Mouse (Mus musculus): ENCODE measurements around the gene Slc7a10. TPM values are rescaled to one million over a fixed set of nuclear protein-coding genes. Genes with fewer than 3 reads are reported as not detected.

Gene Slc7a10
- total RNA-seq (2015), result not detected in 2 replicates
- not detected in 2 replicates for total RNA-seq (2017)

DNA sequence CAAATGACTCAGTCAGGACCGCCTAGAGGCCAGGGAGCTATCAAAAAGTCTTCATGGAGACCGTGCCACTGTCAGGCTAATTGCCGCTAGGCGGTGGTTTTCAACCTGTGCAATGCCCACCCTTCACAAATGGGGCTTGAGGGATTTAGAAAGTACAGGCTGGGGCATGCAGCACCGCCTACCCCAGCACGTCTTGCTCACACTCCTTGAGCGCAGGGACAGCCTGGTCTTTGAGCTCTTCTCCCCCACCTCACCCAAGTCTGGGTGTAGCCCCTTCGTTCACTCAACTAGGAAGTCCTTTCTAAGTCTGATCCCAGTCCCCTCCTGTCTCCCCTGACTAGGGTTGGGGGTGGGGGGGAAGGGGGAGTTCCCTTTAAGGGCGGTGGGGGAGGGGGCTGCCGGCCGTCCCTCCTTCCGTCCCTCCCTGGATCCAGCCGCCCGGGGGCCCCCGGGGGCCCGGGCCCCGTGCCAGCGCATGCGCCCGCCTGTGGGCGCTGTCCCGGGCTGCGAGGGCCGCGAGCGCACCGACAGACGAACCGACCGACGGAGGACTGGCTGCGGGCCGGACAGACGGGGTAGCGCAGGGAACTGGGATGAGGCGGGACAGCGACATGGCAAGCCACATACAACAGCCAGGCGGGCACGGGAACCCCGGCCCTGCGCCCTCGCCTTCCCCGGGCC, at the start of gene Slc7a10:
Gene Slc7a10 (plus strand): TSS at position 497 of the 681 bp plus-strand sequence.
- ATAC-seq (ENCODE audit: poor library complexity, severe bottlenecking), result no peak

- peak; percentile 71 for ATAC-seq (ENCODE audit: poor library complexity, severe bottlenecking)
Measured at GRCm38 (mm10) chr7:35137524-35137923, 48.7 kb upstream of the Slc7a10 start.

- no peak for ATAC-seq (ENCODE audit: poor library complexity, severe bottlenecking)
Measured at GRCm38 (mm10) chr7:35138481-35138880, 47.7 kb upstream of the Slc7a10 start.

- peak; percentile 71 for ATAC-seq (ENCODE audit: poor library complexity, severe bottlenecking)
Measured at GRCm38 (mm10) chr7:35139880-35140279, 46.3 kb upstream of the Slc7a10 start.

DNA sequence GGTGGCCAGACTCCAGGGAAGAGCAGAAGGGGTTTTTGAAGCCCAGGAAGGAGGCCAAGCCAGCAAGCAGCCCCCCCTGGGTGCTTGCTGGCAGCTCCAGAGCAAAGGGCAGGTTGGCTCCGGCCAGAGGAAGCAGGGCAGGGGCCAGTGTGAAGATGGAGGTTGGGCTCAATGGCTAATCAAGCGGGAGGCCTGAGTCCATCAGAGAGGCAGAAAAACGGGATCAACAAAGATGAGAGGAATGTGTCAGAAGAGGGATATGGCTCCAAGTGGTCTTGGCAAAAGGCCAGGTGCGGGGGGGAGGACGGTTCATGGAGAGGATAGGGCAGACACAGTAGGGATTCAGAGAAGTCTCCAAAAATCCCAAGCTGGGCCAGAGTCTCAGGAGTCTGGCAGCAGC, 44.7 kb upstream of the Slc7a10 start:
- ATAC-seq (ENCODE audit: poor library complexity, severe bottlenecking), result no peak

- no peak for ATAC-seq (ENCODE audit: poor library complexity, severe bottlenecking)
Measured at GRCm38 (mm10) chr7:35142522-35142921, 43.7 kb upstream of the Slc7a10 start.

DNA sequence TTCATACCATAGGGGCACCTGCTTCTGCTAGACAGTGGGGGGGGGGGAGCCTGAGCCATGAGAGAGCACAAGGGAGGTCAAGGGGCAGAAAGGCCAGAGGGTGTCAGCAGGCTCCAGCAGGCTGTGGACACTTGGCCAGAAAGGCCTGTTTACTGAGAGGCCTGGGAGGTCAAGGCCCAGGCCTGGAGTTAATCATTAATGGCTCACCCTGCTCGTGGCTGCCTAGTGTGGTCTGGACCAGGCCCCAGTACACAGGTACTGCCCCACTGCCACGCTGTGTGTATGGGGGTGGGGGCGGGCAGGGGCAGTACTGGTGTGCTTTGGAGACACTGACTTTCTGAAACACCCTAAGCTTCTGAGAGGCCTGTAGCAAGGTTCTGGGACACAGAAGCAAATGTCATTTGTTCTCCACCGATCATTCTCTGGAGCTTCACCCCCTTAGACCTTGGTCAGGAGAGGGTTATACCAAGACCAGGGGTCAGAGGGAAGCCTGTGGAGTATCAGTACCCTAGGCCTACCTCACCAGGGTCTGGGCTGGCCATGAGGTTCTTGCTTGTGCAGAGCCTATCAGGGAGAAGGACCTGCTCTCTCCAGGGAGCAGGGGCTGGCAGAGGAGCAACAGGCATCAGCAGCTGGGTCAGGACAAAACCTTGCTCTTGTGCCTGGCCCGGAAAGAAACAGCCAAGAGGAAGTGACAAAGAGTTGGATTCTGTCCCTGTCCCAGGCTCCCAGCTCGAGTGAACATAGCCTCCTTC, 42.1 kb upstream of the Slc7a10 start:
- ATAC-seq (ENCODE audit: poor library complexity, severe bottlenecking), result no peak

GRCm38 (mm10) chr7:35145068-35145467, 41.1 kb upstream of the Slc7a10 start:
- ATAC-seq (ENCODE audit: poor library complexity, severe bottlenecking), result peak; percentile 47

GRCm38 (mm10) chr7:35146269-35146668, 39.9 kb upstream of the Slc7a10 start:
- no peak for ATAC-seq (ENCODE audit: poor library complexity, severe bottlenecking)

- ATAC-seq (ENCODE audit: poor library complexity, severe bottlenecking), result no peak
Measured at GRCm38 (mm10) chr7:35149616-35150433, 36.4 kb upstream of the Slc7a10 start.

GRCm38 (mm10) chr7:35150860-35151259, 35.3 kb upstream of the Slc7a10 start:
- peak; percentile 80 for ATAC-seq (ENCODE audit: poor library complexity, severe bottlenecking)

- peak; percentile 10; the same call in 1 of the 2 replicates for ATAC-seq (ENCODE audit: poor library complexity, severe bottlenecking)
Measured at GRCm38 (mm10) chr7:35154449-35154848, 31.7 kb upstream of the Slc7a10 start.

DNA sequence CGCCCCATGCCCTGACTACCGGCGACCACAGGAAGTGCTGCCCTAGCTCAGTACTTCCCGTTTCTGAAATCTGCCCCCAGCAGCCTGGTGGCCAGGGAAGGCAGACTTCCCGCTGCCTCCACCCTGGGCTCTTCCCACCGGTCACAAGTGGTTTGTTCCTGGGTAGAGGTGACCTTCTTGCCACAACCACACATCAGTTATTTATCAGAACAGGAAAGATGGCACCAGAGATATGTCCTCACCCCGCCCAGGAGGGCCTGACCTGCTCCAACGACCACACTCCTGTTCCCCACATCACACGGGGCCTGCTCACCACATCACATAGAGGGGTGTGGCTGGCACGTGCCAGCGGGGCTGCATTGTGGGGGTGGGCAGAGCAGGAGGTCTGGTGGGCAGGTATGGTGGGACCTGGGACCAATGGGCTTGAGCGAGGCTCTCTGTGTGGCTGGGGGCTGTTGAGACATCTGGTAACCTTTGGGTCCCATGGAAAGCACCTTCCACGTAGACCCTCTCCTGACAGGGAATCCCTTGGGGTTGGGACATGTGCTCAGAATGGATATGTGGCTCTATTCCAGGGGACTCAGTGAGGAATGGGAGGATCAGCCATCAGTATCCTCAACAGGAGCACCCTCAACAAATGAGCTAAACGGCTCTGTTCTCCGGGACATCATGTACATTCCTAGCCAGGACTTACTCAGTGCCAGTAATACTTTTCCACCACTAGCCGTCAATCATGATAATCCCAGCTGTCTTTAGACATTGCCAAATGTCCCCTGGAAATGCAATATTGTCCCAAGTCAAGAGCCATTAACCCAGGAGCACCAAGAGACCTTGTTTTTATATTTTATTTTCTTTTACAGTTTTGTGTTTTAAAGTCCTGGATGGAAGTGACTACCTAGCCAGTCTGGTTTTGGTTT, 29.4 kb upstream of the Slc7a10 start:
- peak; percentile 85 for ATAC-seq (ENCODE audit: poor library complexity, severe bottlenecking)

DNA sequence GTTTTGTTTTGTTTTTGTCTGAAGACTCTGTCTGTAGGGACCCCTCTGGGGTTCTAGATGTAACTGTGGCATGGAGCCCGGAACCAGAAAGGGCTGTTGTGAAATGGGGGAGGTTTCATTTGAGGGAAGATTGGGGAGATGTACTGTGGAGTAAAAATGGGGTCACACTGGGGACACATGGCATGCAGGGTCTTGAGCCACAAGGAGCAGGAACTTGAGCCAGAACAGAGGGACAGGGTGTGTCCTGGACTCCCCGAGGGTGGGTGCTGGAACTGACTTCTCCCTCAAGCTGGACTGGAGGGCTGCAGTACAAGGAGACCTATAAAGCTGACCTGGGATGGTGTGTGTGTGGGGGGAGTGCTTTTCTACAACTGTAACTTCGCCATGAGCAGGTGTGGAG, 28.7 kb upstream of the Slc7a10 start:
- ATAC-seq (ENCODE audit: poor library complexity, severe bottlenecking), result peak; percentile 54

DNA sequence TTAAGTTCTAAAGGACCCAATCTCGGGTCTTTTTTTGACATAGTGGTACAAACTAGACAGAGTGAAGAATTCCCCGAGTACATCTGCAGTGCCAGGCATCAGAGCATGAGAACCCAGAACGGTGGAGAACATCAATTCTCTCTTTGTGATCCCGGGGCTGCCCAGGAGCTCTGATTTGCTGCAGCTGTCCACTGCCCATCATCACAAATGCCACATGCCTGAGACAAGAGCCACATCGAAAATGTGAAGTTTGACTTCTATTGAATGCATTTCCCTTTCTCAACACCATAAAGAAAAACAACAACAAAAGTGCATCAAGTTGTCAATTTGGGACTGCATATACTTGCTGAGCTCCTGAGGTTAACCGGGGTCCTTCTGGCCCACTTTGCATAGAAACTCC, 23.7 kb upstream of the Slc7a10 start:
- no peak for ATAC-seq (ENCODE audit: poor library complexity, severe bottlenecking)

GRCm38 (mm10) chr7:35163600-35163999, 22.6 kb upstream of the Slc7a10 start:
- peak; percentile 66 for ATAC-seq (ENCODE audit: poor library complexity, severe bottlenecking)

GRCm38 (mm10) chr7:35164131-35164530, 22.1 kb upstream of the Slc7a10 start:
- no peak for ATAC-seq (ENCODE audit: poor library complexity, severe bottlenecking)

GRCm38 (mm10) chr7:35166988-35167387, 19.2 kb upstream of the Slc7a10 start:
- peak; percentile 46 for ATAC-seq (ENCODE audit: poor library complexity, severe bottlenecking)

DNA sequence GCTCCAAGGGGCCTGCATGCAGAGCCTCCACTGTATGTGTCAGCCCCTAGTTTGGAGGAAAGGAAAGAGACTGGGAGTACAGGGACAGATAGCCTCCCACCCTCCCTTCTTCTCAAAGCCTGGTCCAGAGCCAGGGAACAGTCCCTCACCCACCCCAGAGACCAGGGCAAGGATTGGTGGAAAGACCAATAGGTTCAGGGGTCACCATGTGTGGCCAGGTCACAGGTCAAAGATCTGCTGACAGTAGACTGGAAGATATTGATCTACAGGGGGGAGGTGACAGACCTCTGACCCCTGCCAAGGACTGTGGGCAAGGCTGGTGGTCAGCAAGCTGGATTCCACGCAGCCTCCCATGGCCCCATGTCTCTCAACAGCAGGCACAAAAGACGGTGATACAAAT, 18.3 kb upstream of the Slc7a10 start:
- ATAC-seq (ENCODE audit: poor library complexity, severe bottlenecking), result no peak

DNA sequence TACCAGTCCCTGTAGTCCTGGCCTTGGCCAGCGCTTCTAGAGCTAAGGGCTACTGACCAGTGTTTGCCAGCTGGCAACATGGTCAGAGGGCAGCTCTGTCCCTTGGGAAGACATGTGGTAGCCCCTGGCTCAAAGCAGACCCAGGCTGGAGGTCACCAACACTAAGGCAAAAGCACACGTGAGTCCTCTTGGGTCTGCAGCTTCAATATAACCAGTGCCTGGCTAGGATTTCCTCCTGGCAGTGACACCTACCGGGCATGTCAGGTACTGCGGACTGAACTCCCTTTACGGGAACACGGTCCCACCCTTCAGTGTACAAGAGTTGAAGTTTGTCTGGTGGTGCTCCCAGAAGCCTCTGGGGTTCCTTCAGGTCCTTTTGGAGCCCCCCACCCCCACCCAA, 16.8 kb upstream of the Slc7a10 start:
- peak; percentile 89 for ATAC-seq (ENCODE audit: poor library complexity, severe bottlenecking)

Measured in megakaryocyte, adult 5-6 weeks (primary cell).